Mouse (Mus musculus) heart, postnatal 0 days (tissue): ENCODE measurements at regions not wholly inside any gene's neighbourhood (a gene's known extent, or its start where the extent isn't known, plus 50 kb on each side); places are given as distances from the start of the nearest gene placed in this dataset.

Experiments
- CTCF ChIP-seq: IDR thresholded peaks from 2 replicates; pipeline ENCODE4 v1.5.1; 2016; ENCODE audit warnings: antibody characterized with exemption, control low read depth, low read depth
- EP300 ChIP-seq: IDR thresholded peaks from 2 replicates; pipeline ENCODE4 v1.6.1; 2016; ENCODE audit warnings: antibody characterized with exemption, low read depth

DNA sequence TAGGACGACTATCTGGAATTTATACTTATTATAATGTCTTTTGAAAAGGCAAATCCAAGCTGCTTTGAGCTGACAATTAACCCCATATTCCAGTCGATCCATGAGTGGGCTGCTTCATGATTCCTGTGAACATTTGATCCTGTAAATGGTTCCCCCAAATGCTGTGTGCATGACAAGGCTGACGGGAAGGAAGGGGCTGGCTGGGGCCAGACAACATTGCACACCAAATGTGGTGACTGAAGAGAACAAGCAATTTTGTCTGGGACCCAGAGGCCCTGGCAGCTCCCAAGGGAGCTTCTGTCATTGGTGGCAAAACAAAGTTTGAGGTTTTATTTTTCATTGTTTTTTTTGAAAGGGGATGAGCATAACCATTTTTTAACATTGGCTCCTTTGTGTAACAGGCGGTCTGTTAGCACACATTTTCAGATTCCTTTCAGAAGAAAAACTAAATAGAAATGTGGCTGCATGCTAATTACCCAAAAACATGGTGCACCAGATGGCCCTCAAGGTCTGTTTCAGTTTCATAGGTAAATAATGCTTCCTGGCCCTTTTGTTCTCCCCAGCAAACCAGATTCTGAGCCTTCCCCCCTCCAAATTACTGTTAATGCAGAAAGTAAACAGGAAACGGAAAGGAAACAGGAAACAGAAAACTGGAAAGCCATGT lies 348.6 kb upstream of the Cd180 start:
- TF ChIP-seq EP300 (no peak), CTCF (no peak)
